Mouse (Mus musculus) brain, embryonic 14.5 days (tissue): ENCODE measurements around the gene Kcnab2.

Experiments used
- CTCF ChIP-seq: fragments of 200-500 bp; IDR thresholded peaks from 2 replicates; pipeline ENCODE4 v1.5.1; 2012; ENCODE audit warnings: inconsistent platforms, mild to moderate bottlenecking, moderate library complexity, borderline replicate concordance; ENCODE audit not compliant: insufficient read depth, insufficient read length; ENCODE audit errors: extremely low read depth
- POLR2A ChIP-seq: fragments of 200-500 bp; IDR thresholded peaks from 2 replicates; pipeline ENCODE4 v1.6.1; 2012; ENCODE audit warnings: mild to moderate bottlenecking, inconsistent platforms, borderline replicate concordance; ENCODE audit not compliant: poor library complexity, insufficient read depth, insufficient read length, severe bottlenecking; ENCODE audit errors: extremely low read depth

DNA sequence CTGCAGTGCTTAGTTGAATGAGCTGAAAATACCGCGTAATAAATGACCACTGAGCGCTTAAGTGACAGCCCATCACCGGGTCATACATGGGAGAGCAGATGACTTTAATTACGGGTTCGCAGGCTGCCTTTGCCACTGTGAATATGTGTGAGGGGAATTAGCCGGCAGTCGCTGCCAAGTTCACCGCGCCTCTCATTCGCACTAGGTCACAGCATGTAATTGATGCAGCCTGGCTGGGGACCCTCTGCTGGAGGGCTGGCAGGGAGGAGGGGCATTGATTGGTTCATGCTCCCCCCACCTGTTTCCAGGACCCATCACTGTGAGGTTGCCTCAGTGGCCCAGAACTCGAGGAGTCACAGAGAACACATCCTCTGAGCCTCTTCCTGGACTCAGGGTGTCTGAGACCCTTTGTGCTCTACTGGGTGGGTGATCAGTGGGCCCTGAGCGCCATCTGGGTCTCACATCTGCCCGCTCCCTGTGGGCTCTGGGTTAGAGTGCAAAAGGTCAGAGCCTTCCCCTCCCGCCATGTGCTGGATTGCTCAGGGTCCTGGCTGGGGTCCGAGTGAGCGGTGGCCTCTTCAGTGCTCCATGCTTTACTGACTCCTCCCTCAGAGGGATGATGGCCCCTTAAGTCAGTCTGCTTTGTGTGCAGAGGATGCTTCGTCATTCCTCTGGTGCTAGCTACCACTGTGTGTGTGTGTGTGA lies 34.7 kb upstream of the Kcnab2 start:
- TF ChIP-seq CTCF (no peak), POLR2A (no peak)
